15 mouse cellular contexts compared by ENCODE assay signal in the genomic region with DNA sequence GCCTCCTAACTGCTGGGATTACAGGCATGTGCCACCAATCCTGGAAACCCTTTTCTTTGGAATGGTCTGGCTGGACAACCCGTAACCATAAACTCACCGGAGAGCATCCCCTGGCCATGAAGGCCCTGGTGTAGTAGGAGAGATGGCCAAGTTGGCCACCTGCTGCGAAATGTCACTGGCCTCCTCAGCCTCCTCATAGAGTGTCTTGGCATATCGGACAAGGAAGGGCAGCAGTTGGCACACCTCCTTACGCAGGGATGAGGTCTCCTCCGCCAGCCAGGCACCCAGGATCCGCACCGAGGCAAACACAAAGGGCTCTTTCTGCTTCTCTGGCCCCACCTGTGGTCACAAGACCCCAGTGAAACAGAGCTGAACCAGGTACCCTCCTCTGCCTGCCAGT. TPM values are rescaled to one million over a fixed set of nuclear protein-coding genes. Genes with fewer than 3 reads are reported as not detected.
DNase-seq lines count a peak whose midpoint lies in the region; ATAC-seq and TF ChIP-seq lines count a peak whose summit lies in the region.
"Had no signal": no experiment of that assay in that cellular context is flagged by ENCODE, and none has a peak within 500 bp of the region (broad histone marks: within the 10 kb centered on the region; RNA-seq: fewer than 3 reads in every experiment).

No protein-coding gene starts in this region.

- H3K9me3 ChIP-seq in heart, embryonic 11.5 days (replicated peaks; ENCODE audit: control insufficient read depth, low read length): no peaks in the 10 kb centered on the region
- H3K9me3 ChIP-seq in heart, embryonic 12.5 days (replicated peaks): no peaks in the 10 kb centered on the region
- H3K9me3 ChIP-seq in midbrain, postnatal 0 days (ENCODE audit: low read length): no peaks in the 10 kb centered on the region
- no peaks in the 10 kb centered on the region for H3K9me3 ChIP-seq in midbrain, embryonic 10.5 days (replicated peaks)

- no peak overlapping the region for H3K27ac ChIP-seq in heart, embryonic 11.5 days (ENCODE audit: low read depth, low read length)
- H3K27ac ChIP-seq in heart, embryonic 12.5 days (ENCODE audit: poor library complexity, severe bottlenecking): no peak overlapping the region
- no peak overlapping the region for H3K27ac ChIP-seq in midbrain, postnatal 0 days (ENCODE audit: low read depth, low read length)
- no peak overlapping the region for H3K27ac ChIP-seq in midbrain, embryonic 10.5 days (replicated peaks)
- no peak overlapping the region for H3K27ac ChIP-seq in cortical plate, adult 2 months (ENCODE audit: insufficient read depth, low read length)
- H3K27ac ChIP-seq in olfactory bulb, adult 2 months (ENCODE audit: insufficient read depth, low read depth, low read length): no peak overlapping the region
- H3K27ac ChIP-seq: liver, embryonic 14.5 days had no signal

- WGBS in heart, embryonic 11.5 days (ENCODE audit: insufficient replicate concordance): 94% methylated on average over 8 of the region's 8 CpGs
- WGBS in heart, embryonic 12.5 days: 93% methylated on average over 8 of the region's 8 CpGs
- WGBS in midbrain, postnatal 0 days: 93% methylated on average over 8 of the region's 8 CpGs
- WGBS in midbrain, embryonic 10.5 days: 96% methylated on average over 8 of the region's 8 CpGs
- 69% methylated on average over 8 of the region's 8 CpGs for WGBS in olfactory bulb, adult 2 months

- no peak for DNase-seq in midbrain, postnatal 0 days (ENCODE audit: low spot score)
- DNase-seq in midbrain, embryonic 10.5 days (ENCODE audit: low spot score): no peak
- DNase-seq in thymus, postnatal 0 days (ENCODE audit: low spot score): no peak
- DNase-seq: adrenal gland, postnatal 36 days; heart, postnatal 10 days; lung, postnatal 10 days had no signal

- 0 out of 2 replicates have a peak overlapping the region, but pooled peaks have one; percentile 34 for H3K9ac ChIP-seq in heart, embryonic 11.5 days (ENCODE audit: low read depth, low read length)
- no peak overlapping the region for H3K9ac ChIP-seq in heart, embryonic 12.5 days
- H3K9ac ChIP-seq in midbrain, postnatal 0 days (replicated peaks; ENCODE audit: low read length, poor library complexity, severe bottlenecking): 0 out of 2 replicates have a peak overlapping the region, but pooled peaks have one; percentile 13
- H3K9ac ChIP-seq: liver, embryonic 14.5 days had no signal

- H3K36me3 ChIP-seq in heart, embryonic 11.5 days (ENCODE audit: control insufficient read depth, insufficient read depth, low read length): peaks cover 9% of the 10 kb centered on the region
- H3K36me3 ChIP-seq in heart, embryonic 12.5 days: peaks cover 70% of the 10 kb centered on the region
- H3K36me3 ChIP-seq in midbrain, postnatal 0 days (ENCODE audit: insufficient read depth, low read length): peaks cover 59% of the 10 kb centered on the region
- H3K36me3 ChIP-seq in midbrain, embryonic 10.5 days: peaks cover 70% of the 10 kb centered on the region

- TF ChIP-seq POLR2A in cortical plate, adult 2 months (IDR thresholded peaks at IDR 0.05; ENCODE audit: extremely low read depth, insufficient read depth, low read length): no peak
- no peak for TF ChIP-seq POLR2A in olfactory bulb, adult 2 months (IDR thresholded peaks at IDR 0.05; ENCODE audit: insufficient read depth, low read depth, low read length)

- H3K4me3 ChIP-seq in heart, embryonic 11.5 days (ENCODE audit: low read depth, low read length): no peak overlapping the region
- no peak overlapping the region for H3K4me3 ChIP-seq in heart, embryonic 12.5 days
- H3K4me3 ChIP-seq in midbrain, postnatal 0 days (ENCODE audit: low read depth, low read length): no peak overlapping the region
- no peak overlapping the region for H3K4me3 ChIP-seq in midbrain, embryonic 10.5 days
- H3K4me3 ChIP-seq in cortical plate, adult 2 months (ENCODE audit: insufficient read depth, low read length): peak overlapping the region; percentile 96; the same call in 1 of the 2 replicates
- peak overlapping the region; percentile 31 for H3K4me3 ChIP-seq in olfactory bulb, adult 2 months (ENCODE audit: insufficient read depth, low read depth, low read length)

- H3K27me3 ChIP-seq in heart, embryonic 11.5 days (ENCODE audit: control insufficient read depth, insufficient read depth, low read length): no peaks in the 10 kb centered on the region
- no peaks in the 10 kb centered on the region; the same call in 1 of the 2 replicates for H3K27me3 ChIP-seq in heart, embryonic 12.5 days (replicated peaks)
- H3K27me3 ChIP-seq in midbrain, postnatal 0 days (ENCODE audit: insufficient read depth, low read length): no peaks in the 10 kb centered on the region
- H3K27me3 ChIP-seq in midbrain, embryonic 10.5 days (ENCODE audit: low read depth, poor library complexity, severe bottlenecking): peaks cover 44% of the 10 kb centered on the region

- peaks cover 10% of the 10 kb centered on the region for H3K4me1 ChIP-seq in heart, embryonic 11.5 days (ENCODE audit: control insufficient read depth, insufficient read depth, low read length)
- H3K4me1 ChIP-seq in heart, embryonic 12.5 days (replicated peaks): peaks cover 37% of the 10 kb centered on the region
- H3K4me1 ChIP-seq in midbrain, postnatal 0 days (ENCODE audit: insufficient read depth, low read length): peaks cover 11% of the 10 kb centered on the region; the same call in 1 of the 2 replicates
- H3K4me1 ChIP-seq in midbrain, embryonic 10.5 days: peaks cover 59% of the 10 kb centered on the region
- H3K4me1 ChIP-seq in cortical plate, adult 2 months (ENCODE audit: control insufficient read depth, insufficient read depth, low read length): peaks cover 5% of the 10 kb centered on the region; the same call in 1 of the 2 replicates
- peaks cover 56% of the 10 kb centered on the region for H3K4me1 ChIP-seq in olfactory bulb, adult 2 months (ENCODE audit: control insufficient read depth, insufficient read depth, low read length)

- ATAC-seq in heart, embryonic 11.5 days (replicated peaks; ENCODE audit: insufficient number of reproducible peaks, low FRiP score, low TSS enrichment): no peak
- ATAC-seq in heart, embryonic 12.5 days (ENCODE audit: insufficient number of reproducible peaks, low FRiP score): no peak
- no peak for ATAC-seq in midbrain, postnatal 0 days (ENCODE audit: low FRiP score)
- ATAC-seq: CD4-positive, CD25-positive, alpha-beta regulatory T cell, adult 4 months had no signal

- no peak overlapping the region for H3K4me2 ChIP-seq in heart, embryonic 11.5 days
- no peak overlapping the region for H3K4me2 ChIP-seq in heart, embryonic 12.5 days
- H3K4me2 ChIP-seq in midbrain, postnatal 0 days (ENCODE audit: low read depth, low read length, poor library complexity, severe bottlenecking): peak overlapping the region; percentile 12; the same call in 1 of the 2 replicates

- no peak for TF ChIP-seq CTCF in midbrain, postnatal 0 days (IDR thresholded peaks at IDR 0.05)
- TF ChIP-seq CTCF in cortical plate, adult 2 months (IDR thresholded peaks at IDR 0.05; ENCODE audit: extremely low read depth, insufficient read depth, low read length): no peak
- TF ChIP-seq CTCF in olfactory bulb, adult 2 months (IDR thresholded peaks at IDR 0.05; ENCODE audit: insufficient read depth, low read depth, low read length): no peak

RNA-seq across cellular contexts. Expression of gene Ncdn, which starts 4.9 kb away (rescaled TPM):
- 19.3 and 20.4 TPM in 2 replicates for polyA plus RNA-seq in heart, embryonic 11.5 days (2014; fragmentation: Nextera tagmentation; extraction: Ambion mirVana)
- polyA plus RNA-seq in heart, embryonic 12.5 days (2016; fragmentation: Nextera tagmentation; extraction: Ambion mirVana): 31.3 and 32.4 TPM in 2 replicates
- total RNA-seq in midbrain, postnatal 0 days (2014; rRNA removed): 322 and 393 TPM in 2 replicates
- polyA plus RNA-seq in midbrain, postnatal 0 days (2015; fragmentation: Nextera tagmentation; extraction: Ambion mirVana): 186 and 194 TPM in 2 replicates
- polyA plus RNA-seq in midbrain, embryonic 10.5 days (2016; fragmentation: Nextera tagmentation; extraction: Ambion mirVana): 33.5 and 38.1 TPM in 2 replicates
- polyA plus RNA-seq in cortical plate, adult 2 months (2012; rRNA removed): 896 and 954 TPM in 2 replicates
- polyA plus RNA-seq in olfactory bulb, adult 2 months (2012; ENCODE audit: insufficient read depth, insufficient read length, low replicate concordance, missing spikeins): 194 and 284 TPM in 2 replicates
- 18.4 and 20.6 TPM in 2 replicates for polyA plus RNA-seq in thymus, postnatal 0 days (2015; fragmentation: Nextera tagmentation; extraction: Ambion mirVana)

RNA-seq across cellular contexts. Expression of gene AU040320, which starts 5.0 kb away (rescaled TPM):
- polyA plus RNA-seq in heart, embryonic 11.5 days (2014; fragmentation: Nextera tagmentation; extraction: Ambion mirVana): 20.7 and 24.2 TPM in 2 replicates
- 28.1 and 29.8 TPM in 2 replicates for polyA plus RNA-seq in heart, embryonic 12.5 days (2016; fragmentation: Nextera tagmentation; extraction: Ambion mirVana)
- 35.5 and 38.0 TPM in 2 replicates for total RNA-seq in midbrain, postnatal 0 days (2014; rRNA removed)
- polyA plus RNA-seq in midbrain, postnatal 0 days (2015; fragmentation: Nextera tagmentation; extraction: Ambion mirVana): 37.2 and 40.1 TPM in 2 replicates
- polyA plus RNA-seq in midbrain, embryonic 10.5 days (2016; fragmentation: Nextera tagmentation; extraction: Ambion mirVana): 24.4 and 27.8 TPM in 2 replicates
- polyA plus RNA-seq in cortical plate, adult 2 months (2012; rRNA removed): 43.0 and 43.6 TPM in 2 replicates
- polyA plus RNA-seq in olfactory bulb, adult 2 months (2012; ENCODE audit: insufficient read depth, insufficient read length, low replicate concordance, missing spikeins): not detected in 2 replicates
- polyA plus RNA-seq in thymus, postnatal 0 days (2015; fragmentation: Nextera tagmentation; extraction: Ambion mirVana): 15.4 and 15.6 TPM in 2 replicates

RNA-seq across cellular contexts. Expression of gene Tfap2e, which starts 12.3 kb away (rescaled TPM):
- polyA plus RNA-seq in heart, embryonic 11.5 days (2014; fragmentation: Nextera tagmentation; extraction: Ambion mirVana): not detected in 2 replicates
- polyA plus RNA-seq in heart, embryonic 12.5 days (2016; fragmentation: Nextera tagmentation; extraction: Ambion mirVana): not detected in 2 replicates
- total RNA-seq in midbrain, postnatal 0 days (2014; rRNA removed): 0.14 TPM in 1 of 2 replicates, not detected in the other
- 0.15 and 0.31 TPM in 2 replicates for polyA plus RNA-seq in midbrain, postnatal 0 days (2015; fragmentation: Nextera tagmentation; extraction: Ambion mirVana)
- 0.25 and 0.65 TPM in 2 replicates for polyA plus RNA-seq in midbrain, embryonic 10.5 days (2016; fragmentation: Nextera tagmentation; extraction: Ambion mirVana)
- polyA plus RNA-seq in cortical plate, adult 2 months (2012; rRNA removed): not detected in 2 replicates
- polyA plus RNA-seq in olfactory bulb, adult 2 months (2012; ENCODE audit: insufficient read depth, insufficient read length, low replicate concordance, missing spikeins): not detected in 2 replicates
- not detected in 2 replicates for polyA plus RNA-seq in thymus, postnatal 0 days (2015; fragmentation: Nextera tagmentation; extraction: Ambion mirVana)
- total RNA-seq: adrenal gland, postnatal 36 days; gastrocnemius, postnatal 4 days; heart, postnatal 10 days; left cerebral cortex, postnatal 14 days had no signal
- polyA plus RNA-seq: CD4-positive, CD25-positive, alpha-beta regulatory T cell, adult 4 months; kidney, embryonic 16.5 days; liver, embryonic 14.5 days had no signal

Comparison
In these comparisons a context has a peak if more than half of its experiments do, and no peak if none do; other contexts are left out.
1. H3K4me3 ChIP-seq: peak in cortical plate, adult 2 months (single experiment) and olfactory bulb, adult 2 months (single experiment); none in heart, embryonic 11.5 days (single experiment), heart, embryonic 12.5 days (single experiment), midbrain, postnatal 0 days (single experiment) and midbrain, embryonic 10.5 days (single experiment).